Mouse (Mus musculus): ENCODE measurements at regions not wholly inside any gene's neighbourhood (a gene's known extent, or its start where the extent isn't known, plus 50 kb on each side); places are given as distances from the start of the nearest gene placed in this dataset.
A peak's percentile ranks its signal among the peaks of the same experiment; 100 is the strongest.

DNA sequence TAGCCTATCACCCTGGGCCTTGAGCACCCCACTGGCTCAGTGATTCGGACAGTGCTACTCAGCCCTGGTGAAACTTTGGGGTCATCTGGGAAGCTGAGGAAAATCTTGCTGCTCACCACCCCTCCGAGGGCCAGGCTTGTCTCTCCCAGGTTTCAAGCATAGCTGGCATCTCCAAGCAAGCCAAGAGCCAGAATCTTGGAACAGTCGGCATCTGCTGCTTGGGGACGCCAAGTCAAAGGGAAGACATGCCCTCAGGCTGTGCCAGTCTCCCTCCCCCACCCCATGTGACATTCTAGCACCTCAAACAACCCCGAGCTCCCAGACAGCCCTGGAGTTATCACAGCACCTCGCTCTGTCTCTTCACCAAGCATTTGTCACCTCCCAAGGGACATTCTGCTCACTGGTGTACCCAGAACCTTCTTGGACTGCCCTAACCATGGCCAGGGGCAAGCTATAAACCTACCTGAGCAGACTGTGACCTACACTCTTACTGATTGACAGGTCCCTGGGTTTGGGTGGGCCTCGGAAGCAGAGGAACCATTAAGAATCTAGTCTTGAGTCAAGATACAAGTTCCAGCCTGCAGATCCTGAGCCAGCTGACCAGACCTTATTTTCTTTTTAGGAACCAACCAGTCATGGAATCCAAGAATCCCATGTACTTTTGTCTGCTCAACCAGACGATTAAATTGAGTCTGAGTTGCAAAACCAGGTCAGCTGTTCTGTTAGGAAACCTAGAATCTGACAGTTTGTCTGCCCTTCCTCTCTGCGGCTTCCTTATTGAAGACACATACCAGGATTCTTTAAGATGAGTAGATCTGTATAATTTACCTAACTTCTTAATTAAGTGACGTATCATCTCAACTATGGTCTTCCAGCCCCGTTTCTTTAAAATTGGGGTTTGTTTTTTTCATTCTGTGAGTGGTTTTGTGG is 83.0 kb upstream of the Otos start:
- DNase-seq (ENCODE audit: low read depth): peak; percentile 10

DNA sequence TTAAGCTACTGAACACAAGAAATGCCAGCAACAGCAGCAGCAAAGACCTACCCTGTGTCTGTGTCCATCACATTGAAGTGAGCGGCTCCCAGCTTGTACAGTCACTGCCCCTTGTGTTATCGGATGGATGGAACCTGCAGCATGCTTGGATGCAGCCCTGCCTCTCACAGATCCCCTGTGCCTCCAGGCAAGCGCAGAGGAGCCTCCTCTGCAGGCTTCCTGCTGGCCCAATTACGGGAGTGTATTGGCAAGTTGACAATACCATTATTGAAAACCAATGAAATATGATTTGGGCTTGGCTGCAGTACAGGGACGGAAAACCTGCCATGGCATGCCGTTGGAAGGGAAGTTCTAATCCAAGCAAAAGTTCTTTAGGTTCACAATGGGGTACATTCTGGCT is 81.9 kb upstream of the Otos start:
- DNase-seq (ENCODE audit: low read depth): no peak

DNA sequence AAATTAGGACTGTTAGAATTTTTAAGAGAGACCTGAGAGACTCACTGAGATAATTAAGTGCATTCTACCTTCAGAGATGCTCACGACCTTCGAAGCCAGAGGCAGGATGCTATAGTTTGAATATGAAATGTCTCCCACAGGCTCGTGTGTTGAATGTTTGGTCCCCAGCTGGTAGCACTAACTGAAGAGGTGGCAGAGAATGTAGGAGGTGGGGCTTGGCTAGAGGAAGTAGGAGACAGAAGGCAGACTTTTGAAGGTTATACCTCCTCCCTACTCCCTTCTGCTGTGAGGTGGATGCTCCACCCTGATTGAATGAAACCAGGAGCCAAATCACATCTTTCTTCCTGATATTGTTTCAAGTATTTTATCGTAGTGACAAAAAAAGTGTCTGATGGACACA is 79.3 kb upstream of the Otos start:
- no peak for DNase-seq (ENCODE audit: low read depth)

DNA sequence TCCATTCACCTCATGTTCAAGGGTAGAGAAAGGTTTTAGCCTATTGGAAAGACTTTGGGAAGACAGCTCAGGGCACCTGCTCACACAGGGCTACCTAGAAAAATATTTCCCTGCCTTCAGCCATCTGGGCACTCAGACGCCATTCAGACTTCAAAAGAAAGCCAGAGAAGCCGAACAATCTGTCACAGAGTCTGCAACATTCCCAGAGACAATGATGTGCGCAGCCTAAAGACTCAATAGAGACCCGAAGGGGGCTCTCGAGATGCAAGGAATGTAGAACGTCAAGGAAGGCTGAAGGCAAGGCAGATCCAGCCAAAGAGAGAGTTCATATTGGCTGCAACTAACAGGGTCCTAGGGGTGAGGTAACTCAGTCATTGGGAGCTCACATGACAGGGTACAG is 78.7 kb upstream of the Otos start:
- no peak for DNase-seq (ENCODE audit: low read depth)

DNA sequence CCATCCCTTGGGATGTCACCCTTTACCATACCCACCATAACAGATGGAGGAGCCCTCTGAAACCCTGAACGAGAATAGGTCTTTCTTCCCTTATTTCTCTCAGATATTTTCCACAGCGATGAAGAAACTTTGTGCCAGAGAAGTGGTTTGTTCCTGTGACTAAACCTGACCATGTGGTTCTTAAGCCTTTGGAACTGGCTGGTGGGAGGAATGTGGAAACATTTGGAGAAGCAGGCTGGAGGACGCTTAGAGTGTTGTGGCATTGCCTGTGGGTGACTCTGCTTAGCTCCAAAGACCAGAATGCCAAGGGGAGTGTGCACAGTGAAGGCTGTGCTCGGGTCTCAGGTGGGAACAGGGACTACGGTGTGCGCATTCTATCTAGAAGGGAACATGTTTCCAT is 77.7 kb upstream of the Otos start:
- DNase-seq (ENCODE audit: low read depth): no peak

DNA sequence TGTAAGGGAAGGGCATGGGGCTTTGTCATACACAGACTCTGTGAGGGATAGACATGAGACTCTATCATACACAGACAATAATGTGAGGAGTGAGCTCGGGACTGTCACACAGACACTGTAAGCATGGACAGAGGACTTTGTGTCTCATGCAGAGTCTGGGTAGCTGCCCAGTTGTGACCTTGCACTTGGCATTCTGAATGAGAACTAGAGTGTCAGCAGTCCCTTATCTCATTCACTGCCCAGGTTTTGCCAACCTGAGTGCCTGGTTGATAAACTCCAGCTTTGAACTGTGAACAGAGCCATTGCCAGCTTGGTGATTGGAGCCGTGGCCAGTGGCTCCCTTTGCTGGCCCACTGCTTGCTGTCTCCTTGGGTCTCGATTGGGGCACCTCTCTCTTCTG is 75.5 kb upstream of the Otos start:
- no peak for DNase-seq (ENCODE audit: low read depth)

DNA sequence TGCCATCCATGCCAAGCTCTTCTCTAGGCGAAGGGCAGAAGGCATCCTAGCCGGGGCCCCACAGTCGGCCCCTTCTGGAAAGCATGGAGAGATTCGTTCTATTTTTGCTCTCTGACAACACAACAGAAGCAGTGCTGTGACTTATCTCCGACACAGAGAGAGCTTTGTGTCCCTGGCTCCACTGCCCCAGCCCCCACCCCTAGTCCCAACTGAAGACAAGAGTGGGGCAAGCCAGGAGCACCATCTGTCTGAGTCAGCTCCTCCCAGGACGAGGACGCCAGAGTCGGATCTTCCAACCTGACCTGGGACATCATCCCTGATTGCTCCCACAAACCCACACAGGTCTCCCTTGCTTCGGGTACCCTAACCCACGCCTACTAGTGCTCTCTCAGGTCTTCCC is 71.9 kb upstream of the Otos start:
- no peak for DNase-seq (ENCODE audit: low read depth)

DNA sequence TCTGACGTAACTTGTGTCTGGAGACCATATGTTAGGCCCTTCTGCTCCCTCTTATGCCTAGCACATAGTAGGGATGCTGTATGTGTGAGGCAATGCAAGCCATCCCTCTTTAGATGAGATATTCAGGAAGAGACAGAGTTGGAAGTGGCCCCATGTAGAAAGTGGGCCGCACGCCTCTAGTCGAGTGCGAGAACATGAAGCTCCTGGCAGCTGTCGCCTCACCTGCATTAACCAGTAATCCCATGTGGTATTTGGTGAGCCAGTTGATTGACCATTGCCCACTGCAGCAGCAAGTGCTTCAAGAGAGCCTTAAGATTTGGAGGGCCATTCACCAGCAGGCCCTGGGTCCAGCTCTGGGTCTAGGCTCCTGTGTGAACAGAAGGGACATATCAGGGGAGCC is 71.2 kb upstream of the Otos start:
- DNase-seq (ENCODE audit: low read depth): no peak

DNA sequence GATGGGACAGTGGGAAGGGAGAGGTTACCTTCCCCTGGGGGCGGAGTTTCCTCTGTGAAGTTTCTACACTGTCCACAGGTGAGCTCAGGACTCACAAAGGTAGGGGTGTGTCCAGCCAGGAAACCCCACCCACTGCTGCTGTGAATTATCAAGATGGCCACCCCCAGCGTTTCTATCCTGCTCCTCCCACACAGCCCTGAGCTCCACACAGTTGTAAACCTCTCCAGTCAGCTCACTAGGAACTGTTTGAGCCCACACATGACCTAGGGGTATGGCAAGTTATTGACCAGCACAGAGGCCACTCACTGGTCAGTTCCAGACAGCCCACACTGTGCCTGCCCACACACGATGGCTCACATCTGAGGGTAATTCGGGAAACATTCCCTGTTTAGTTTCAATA is 69.5 kb upstream of the Otos start:
- no peak for DNase-seq (ENCODE audit: low read depth)

DNA sequence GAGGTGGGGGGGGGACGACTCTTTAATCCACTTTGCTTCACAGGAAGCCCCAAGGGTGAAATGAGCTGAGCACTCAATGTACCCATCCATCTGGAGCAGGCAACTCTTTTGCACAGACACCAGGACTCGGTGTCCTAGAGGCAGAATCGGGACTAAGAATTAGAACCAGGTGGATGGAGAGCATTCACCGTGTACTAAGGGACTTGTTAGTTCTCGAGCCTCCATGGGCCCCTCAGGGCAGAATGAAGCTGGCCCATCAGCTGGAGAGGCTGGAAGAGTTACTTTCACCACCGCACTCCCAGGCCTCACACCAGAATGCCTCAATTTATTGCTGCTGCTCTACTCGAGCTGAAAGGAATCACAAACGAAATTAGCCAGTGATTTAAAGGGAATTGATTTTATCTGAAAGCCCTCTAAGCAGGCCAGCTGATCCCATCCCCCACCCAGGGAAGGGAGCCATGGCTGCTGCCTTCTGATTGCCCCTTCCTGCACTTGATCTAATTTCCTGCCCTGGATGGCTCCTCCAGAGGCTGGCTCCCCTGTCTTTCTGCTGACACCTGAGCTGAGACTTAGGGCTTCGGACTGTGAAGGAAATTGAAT is 66.2 kb upstream of the Otos start:
- no peak for DNase-seq (ENCODE audit: low read depth)

DNA sequence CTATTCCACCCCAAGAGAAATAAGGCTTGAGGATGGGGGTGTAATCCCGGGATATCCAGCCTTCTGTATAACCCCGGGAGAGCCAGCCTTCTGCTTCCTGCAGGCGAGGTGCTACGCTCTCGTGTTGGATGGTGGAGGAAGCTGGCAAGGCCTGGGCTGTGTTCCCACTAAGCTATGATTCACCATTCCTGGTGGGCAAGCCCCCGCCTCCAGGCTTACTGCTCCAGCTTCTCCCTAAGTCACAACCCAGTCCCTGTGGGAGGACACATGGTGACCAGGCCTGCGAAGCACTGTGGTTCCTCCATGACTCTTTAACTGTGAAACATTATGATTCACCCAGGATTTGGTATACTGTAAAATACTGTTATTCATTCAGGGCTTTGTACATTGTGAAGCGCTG is 63.7 kb upstream of the Otos start:
- no peak for DNase-seq (ENCODE audit: low read depth)

DNA sequence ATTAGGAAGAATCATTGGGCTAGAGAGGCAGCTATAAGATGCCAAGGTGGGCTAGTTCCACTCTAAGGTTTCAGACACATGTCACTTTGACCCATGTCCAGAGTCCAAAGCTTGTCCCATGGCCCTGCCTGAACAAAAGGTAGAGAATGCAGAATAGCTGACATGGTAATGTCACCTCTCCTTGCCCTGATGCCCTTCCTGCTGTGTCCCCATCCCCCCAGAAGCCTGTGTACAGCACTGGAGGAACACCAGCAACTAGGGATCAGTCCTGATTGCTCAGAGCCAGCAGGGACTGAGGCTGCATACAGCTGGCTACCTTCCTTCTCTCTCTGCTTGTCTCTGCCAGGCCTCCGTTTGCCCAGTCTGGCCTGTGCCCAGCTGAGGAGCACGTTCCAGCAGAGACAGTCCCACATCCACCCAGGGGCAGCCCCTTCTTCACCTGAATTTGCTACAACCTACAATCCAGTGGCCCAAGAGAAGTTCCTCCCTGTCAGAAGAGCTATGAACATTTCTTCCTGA is 61.7 kb upstream of the Otos start:
- DNase-seq (ENCODE audit: low read depth): no peak

DNA sequence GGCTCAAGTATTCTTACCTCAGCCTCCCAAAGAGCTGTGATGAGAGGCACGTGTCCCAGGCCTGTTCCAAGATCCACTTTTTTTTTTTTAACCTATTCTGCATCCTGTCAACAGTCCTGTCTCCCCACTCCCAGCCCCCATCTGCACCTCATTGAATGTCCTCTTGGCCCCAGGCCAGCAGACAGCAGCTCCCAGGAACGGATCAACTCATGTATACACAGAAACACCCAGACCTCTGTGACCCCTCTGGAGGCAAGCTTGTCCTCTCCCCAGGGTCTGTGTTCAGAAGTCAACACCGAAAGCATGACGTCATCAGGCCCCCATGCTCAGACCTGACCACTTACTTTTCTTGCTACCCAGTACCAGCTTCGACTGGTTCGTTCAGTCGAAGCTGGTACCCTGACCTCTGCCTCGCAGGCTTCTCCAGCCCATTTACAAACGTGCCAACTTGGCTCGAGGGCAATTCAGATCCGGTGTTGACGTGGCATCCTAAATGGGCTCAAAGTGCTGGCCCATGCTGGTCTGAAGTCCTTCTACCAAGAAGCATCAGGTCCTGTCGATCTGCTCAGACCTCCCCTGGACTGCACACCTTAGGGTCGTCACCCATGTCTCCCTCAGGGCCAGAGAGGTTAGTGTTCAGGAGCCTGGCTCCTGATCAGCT is 60.7 kb upstream of the Otos start:
- DNase-seq (ENCODE audit: low read depth): no peak

DNA sequence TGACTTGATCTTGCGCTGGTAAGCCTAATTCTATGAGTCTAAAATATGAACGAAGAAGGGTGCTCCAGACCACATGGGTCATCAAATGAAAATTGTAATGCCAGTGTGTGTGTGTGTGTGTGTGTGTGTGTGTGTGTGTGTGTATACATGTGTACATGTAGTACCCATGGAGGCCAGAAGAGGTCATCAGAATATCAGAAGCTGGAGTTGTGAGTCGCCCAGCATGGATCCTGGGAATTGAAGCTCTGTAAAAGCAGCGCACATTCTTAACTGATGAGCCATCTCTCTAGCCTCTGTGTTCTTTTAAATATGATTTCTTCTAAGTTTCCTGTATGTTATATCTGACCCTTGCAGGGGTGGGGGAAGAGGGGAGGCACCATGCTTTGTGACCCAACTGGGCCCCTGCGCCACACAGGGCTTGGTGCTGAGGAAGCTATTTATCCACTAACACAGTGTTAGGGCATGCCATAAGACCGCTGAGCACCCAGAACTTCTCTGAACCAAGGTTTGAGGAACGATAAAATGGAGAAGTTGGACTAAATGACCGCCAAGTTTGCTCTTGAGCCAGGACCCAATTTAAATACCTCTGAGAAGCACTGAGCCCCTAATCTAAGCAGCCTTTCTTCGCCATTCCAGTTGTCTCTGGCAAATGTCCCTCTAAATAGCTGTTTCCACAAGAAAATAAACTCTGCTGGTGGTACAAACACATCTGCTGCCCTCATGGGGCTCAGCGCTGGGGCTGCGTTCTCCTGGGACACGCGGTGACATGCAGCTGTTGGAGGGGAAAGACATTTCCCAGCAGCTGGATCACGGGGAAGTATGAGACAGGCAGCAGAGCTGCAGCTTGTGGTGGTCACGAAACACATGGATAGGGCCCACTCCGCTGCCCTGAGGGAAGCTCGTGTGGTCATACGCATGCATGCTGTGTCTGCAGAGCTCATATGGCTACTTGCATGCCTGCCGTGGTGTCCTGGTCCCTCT is 59.6 kb upstream of the Otos start:
- peak; percentile 26 for DNase-seq (ENCODE audit: low read depth)

DNA sequence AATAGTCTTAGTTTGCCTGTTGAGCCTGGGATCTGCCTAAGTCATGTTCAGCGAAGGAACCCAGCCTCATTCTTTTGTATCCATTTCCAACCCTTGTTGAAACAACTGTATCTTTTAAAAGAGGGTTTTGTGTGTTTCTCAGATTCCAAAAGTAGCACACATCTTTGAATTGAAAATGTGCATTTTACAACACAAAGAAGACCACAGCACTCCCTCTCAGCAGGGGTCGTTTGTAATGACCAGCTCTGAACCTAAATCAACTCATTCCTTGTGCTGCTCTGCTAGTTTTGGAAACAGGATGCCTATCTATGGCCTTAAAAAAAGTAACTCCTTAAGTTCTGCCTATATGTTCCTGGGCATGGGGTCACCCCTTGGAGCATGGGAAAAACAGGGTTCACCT is 58.8 kb upstream of the Otos start:
- no peak for DNase-seq (ENCODE audit: low read depth)

DNA sequence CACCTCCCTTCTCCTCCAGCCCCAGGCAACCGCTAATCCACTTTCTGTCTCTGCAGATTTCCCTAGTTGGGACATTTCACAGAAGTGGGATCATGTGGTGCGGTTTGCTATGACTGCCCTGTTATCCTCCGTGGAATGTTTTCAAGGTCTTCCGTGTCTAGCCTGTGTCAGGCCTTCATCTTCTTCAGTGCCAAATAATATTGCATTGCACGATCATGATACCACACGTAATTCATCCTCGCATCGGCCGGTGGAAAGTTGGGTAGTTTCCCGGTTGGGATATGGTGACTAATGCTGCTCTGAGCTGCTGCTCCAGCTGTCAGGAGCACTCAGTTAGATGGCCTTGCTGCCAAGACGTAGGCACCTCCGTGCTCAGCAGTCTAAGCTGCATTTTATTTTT is 55.3 kb upstream of the Otos start:
- DNase-seq (ENCODE audit: low read depth): no peak

DNA sequence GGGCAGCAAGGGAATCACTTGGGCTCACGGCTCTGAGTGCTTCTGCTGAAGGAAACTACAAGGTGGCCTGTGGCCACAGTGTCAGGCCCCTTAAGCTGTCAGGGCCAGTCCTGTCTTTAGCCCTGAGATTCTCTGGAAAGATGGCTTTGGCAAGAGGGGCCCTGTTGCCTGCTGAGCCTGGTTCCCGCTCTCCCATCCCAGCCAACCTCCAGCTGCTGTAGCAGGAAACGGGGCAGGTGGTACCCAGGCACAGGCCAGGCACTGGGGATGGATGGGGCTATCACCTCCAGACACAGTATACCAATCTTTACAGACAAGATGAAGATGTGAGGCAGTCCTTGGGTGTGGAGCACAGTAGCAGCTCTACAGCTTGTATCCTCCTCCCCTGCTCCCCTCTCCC is 54.6 kb upstream of the Otos start:
- DNase-seq (ENCODE audit: low read depth): no peak

DNA sequence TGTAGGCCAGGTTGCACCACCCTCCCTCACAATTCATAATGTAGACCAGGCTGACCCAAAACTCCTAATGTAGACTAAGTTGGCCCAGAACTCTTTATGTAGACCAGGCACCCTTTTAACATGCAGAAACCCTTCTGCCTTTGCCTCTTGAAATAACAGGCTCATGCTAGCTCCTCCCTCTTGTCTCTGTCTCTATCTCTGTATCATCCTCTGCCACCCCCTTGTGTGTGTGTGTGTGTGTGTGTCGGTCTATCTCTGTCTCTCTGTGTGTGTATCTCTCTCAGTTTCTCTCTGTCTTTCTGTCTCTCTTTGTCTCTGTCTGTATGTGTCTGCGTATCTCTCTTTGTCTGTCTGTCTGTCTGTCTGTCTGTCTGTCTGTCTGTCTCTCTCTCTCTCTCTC is 51.5 kb upstream of the Otos start:
- no peak for DNase-seq (ENCODE audit: low read depth)

DNA sequence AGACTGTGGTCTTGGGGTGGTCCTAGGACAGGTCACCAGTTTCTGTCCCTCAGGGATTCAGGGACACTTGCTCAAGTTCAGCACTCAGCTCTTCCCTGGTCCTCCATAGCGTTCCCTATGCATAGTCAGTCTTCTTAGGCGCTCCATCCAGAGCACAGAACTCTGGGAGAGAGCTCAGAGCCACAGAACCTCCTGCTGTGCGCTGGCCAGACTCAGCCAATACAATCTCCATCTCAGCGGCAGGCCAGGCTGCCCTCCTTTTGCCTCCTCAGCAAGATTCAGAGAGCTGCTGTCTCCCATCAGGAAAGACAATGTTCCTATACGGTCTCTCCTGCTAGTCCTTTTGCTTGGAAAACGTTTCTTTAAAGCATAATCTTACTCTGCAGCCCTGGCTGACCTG is 51.1 kb upstream of the Otos start:
- no peak for DNase-seq (ENCODE audit: low read depth)

DNA sequence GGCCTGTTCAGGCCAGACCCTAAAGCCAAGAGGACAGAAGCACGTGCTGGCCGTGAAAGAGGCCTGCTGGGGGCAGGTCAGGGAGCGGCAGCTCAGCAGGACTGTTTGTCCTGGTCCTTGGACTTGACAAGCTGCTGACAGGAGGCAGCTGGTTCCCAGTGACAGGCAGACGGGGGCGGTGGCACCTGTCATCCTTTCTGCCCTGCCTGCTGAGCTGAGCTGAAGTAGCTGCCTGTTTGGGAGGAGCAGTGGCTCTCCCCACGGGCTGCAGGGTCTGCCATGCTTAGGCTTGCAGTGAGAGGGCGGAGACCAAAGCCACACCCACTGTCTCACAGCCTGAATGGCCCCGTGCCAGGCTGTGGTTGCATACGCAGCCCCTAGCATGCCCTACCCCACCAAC is 50.4 kb upstream of the Otos start:
- DNase-seq (ENCODE audit: low read depth): peak; percentile 53

DNA sequence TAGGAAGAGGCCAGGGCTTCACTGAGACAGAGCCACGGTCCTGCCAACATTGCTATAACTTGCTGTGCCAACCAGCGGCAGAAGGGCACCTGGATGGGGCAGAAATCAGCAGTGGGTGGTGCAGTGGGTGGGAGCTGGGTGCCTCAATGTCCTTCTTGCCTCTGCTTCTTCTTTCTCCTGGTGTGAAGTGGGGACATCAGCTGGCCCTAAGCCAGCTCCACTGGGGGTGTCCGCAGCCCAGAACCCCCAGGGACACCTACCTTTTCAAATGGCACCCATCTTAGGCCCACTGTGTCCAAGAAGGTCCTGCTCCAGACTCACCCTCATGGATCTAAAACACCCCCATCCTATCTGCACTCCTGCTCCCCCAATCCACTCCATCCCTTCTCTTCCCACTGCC is 49.9 kb upstream of the Otos start:
- no peak for DNase-seq (ENCODE audit: low read depth)

Measured in 416B (cell line).